Mouse (Mus musculus): ENCODE data around the gene Siva1. TPM values are rescaled to one million over a fixed set of nuclear protein-coding genes. Genes with fewer than 3 reads are reported as not detected.

Gene Siva1
- polyA plus RNA-seq, 1 experiment from 2014 or later: 89.5 TPM

- H3K4me2 ChIP-seq (ENCODE audit: low read depth, low read length): peak within 1 kb of the TSS; percentile 76
- peak within 1 kb of the TSS; percentile 61 for H3K27ac ChIP-seq (ENCODE audit: low read length)
- H3K4me1 ChIP-seq (ENCODE audit: control insufficient read depth, low read depth, low read length): peaks cover 11% of the 10 kb centered on the region
- ATAC-seq (ENCODE audit: low read depth): peak; percentile 73
- peak within 1 kb of the TSS; percentile 60 for H3K4me3 ChIP-seq (ENCODE audit: low read depth, low read length)
- H3K36me3 ChIP-seq (ENCODE audit: control insufficient read depth, insufficient read depth): no peaks in the 10 kb centered on the region
- peak within 1 kb of the TSS; percentile 68 for H3K9ac ChIP-seq (ENCODE audit: low read depth, low read length)
- under 1% methylated on average over 55 of the region's 56 CpGs for WGBS (ENCODE audit: insufficient replicate concordance)
- peaks cover 16% of the 10 kb centered on the region for H3K27me3 ChIP-seq (ENCODE audit: control insufficient read depth, insufficient read depth, low read depth, low read length)
- no peaks in the 10 kb centered on the region for H3K9me3 ChIP-seq (replicated peaks; ENCODE audit: control insufficient read depth, low read length)
Observed at GRCm38 (mm10) chr12:112619686-112620353, 24.7 kb upstream of the Siva1 start, which contains the start of gene Adssl1. Gene Adssl1 (plus strand): TSS chr12:112620045.

DNA sequence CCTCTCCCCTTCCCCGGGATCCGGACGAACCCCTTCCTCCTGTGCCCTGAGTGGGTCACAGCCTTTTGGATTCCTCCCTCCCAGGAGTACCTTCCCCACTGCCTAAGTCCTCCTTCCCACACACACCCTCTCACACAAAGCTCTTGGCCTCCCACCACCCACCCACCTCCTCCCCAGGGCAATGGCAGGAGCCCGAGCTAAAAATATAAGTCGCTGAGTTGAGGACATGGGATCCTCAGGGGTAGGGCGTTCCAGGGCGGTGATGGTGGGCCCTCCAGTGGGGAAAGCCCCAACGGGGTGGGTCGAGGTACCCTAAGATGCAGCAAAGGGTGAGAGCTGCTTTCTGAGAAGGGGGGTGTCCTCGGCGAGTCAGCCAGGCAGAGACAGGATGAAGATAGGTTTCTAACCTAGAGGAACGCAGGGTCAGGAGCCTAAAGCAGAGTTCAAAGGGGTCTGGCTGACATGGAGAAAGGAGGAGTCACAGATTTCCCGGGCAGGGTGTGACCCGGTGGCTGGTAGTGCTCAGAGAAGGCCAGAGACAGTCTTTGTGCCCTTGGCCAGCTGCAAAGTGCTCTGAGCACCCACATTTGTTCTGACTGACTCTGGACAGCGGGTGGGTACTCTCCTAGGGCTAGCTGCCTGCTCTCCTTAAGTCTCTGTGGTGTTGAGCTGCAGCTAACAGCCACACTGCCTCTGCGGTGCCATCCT is 24.0 kb upstream of the Siva1 start:
- Histone ChIP-seq H3K9me3 (replicated peaks; ENCODE audit: control insufficient read depth, low read length) (no peaks in the 10 kb centered on the region), H3K4me3 (ENCODE audit: low read depth, low read length) (peak overlapping the region; percentile 60), H3K27me3 (ENCODE audit: control insufficient read depth, insufficient read depth, low read depth, low read length) (peaks cover 16% of the 10 kb centered on the region), H3K27ac (ENCODE audit: low read length) (peak overlapping the region; percentile 61), H3K4me1 (ENCODE audit: control insufficient read depth, low read depth, low read length) (peaks cover 11% of the 10 kb centered on the region), H3K4me2 (ENCODE audit: low read depth, low read length) (peak overlapping the region; percentile 76), H3K36me3 (ENCODE audit: control insufficient read depth, insufficient read depth) (no peaks in the 10 kb centered on the region), H3K9ac (ENCODE audit: low read depth, low read length) (peak overlapping the region; percentile 68)
- no peak for ATAC-seq (ENCODE audit: low read depth)
- WGBS (ENCODE audit: insufficient replicate concordance): 12% methylated on average over 15 of the region's 16 CpGs

GRCm38 (mm10) chr12:112621900-112622299 is 22.6 kb upstream of the Siva1 start:
- ATAC-seq (ENCODE audit: low read depth): no peak
- Histone ChIP-seq H3K36me3 (ENCODE audit: control insufficient read depth, insufficient read depth) (no peaks in the 10 kb centered on the region), H3K4me2 (ENCODE audit: low read depth, low read length) (0 out of 2 replicates have a peak overlapping the region, but pooled peaks have one; percentile 3), H3K4me3 (ENCODE audit: low read depth, low read length) (no peak overlapping the region), H3K27ac (ENCODE audit: low read length) (no peak overlapping the region), H3K4me1 (ENCODE audit: control insufficient read depth, low read depth, low read length) (peaks cover 11% of the 10 kb centered on the region), H3K27me3 (ENCODE audit: control insufficient read depth, insufficient read depth, low read depth, low read length) (peaks cover 16% of the 10 kb centered on the region), H3K9ac (ENCODE audit: low read depth, low read length) (no peak overlapping the region), H3K9me3 (replicated peaks; ENCODE audit: control insufficient read depth, low read length) (no peaks in the 10 kb centered on the region)
- WGBS (ENCODE audit: insufficient replicate concordance): 46% methylated on average over 3 of the region's 3 CpGs

GRCm38 (mm10) chr12:112623742-112624141 is 20.7 kb upstream of the Siva1 start:
- H3K4me1 ChIP-seq (ENCODE audit: control insufficient read depth, low read depth, low read length): peaks cover 8% of the 10 kb centered on the region
- H3K4me2 ChIP-seq (ENCODE audit: low read depth, low read length): no peak overlapping the region
- no peak overlapping the region for H3K27ac ChIP-seq (ENCODE audit: low read length)
- H3K36me3 ChIP-seq (ENCODE audit: control insufficient read depth, insufficient read depth): no peaks in the 10 kb centered on the region
- no peak overlapping the region for H3K4me3 ChIP-seq (ENCODE audit: low read depth, low read length)
- ATAC-seq (ENCODE audit: low read depth): peak; percentile 20; the same call in 1 of the 2 replicates
- H3K9ac ChIP-seq (ENCODE audit: low read depth, low read length): no peak overlapping the region
- peaks cover 16% of the 10 kb centered on the region for H3K27me3 ChIP-seq (ENCODE audit: control insufficient read depth, insufficient read depth, low read depth, low read length)
- no peaks in the 10 kb centered on the region for H3K9me3 ChIP-seq (replicated peaks; ENCODE audit: control insufficient read depth, low read length)
- WGBS (ENCODE audit: insufficient replicate concordance): 19% methylated on average over 2 of the region's 2 CpGs

DNA sequence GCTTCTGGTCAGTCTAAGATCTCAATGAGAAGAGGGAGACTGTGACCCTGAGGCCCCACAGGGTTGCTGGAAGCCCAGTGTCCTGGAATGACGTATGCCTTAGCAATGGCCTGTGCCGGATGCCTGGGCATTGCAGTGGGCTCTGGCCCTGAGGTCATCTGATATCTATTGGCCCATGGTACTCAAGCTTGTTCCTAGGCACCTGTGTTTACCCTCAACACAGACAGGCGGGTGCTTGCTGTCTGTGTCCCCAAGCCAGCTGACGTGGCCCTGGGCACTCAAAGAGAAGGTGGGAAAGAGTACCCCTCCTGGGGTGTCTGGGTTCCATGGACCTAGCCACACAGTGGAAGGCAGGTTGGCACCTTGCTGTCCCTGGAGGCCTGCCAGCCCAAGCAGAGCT is 18.8 kb upstream of the Siva1 start:
- ATAC-seq (ENCODE audit: low read depth): no peak
- Histone ChIP-seq H3K4me2 (ENCODE audit: low read depth, low read length) (no peak overlapping the region), H3K4me1 (ENCODE audit: control insufficient read depth, low read depth, low read length) (peaks cover 15% of the 10 kb centered on the region), H3K27ac (ENCODE audit: low read length) (no peak overlapping the region), H3K27me3 (ENCODE audit: control insufficient read depth, insufficient read depth, low read depth, low read length) (peaks cover 6% of the 10 kb centered on the region), H3K9me3 (replicated peaks; ENCODE audit: control insufficient read depth, low read length) (no peaks in the 10 kb centered on the region), H3K9ac (ENCODE audit: low read depth, low read length) (no peak overlapping the region), H3K36me3 (ENCODE audit: control insufficient read depth, insufficient read depth) (no peaks in the 10 kb centered on the region), H3K4me3 (ENCODE audit: low read depth, low read length) (no peak overlapping the region)
- 69% methylated on average over 4 of the region's 4 CpGs for WGBS (ENCODE audit: insufficient replicate concordance)

DNA sequence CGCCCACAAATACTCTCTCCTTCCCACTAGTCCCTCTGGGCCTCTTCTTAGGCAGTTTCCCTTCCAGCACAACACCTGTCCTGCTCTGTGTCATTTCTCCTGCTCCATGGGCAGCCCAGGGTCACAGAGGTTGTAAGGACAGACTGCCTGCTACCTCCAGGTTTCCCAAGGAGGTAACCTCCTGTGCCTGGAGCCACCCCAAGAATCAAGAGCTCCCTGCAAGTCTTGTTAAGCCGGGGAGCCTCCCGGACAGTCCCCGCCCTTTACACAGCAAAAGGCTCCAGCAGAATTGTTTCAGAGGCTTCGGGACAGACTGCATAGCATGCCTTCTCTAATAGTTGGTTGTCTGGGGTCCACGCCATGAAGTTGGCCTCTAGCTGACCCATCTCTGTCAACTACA is 18.0 kb upstream of the Siva1 start:
- 57% methylated on average over 6 of the region's 6 CpGs for WGBS (ENCODE audit: insufficient replicate concordance)
- Histone ChIP-seq H3K4me2 (ENCODE audit: low read depth, low read length) (no peak overlapping the region), H3K4me3 (ENCODE audit: low read depth, low read length) (no peak overlapping the region), H3K4me1 (ENCODE audit: control insufficient read depth, low read depth, low read length) (peaks cover 18% of the 10 kb centered on the region), H3K27ac (ENCODE audit: low read length) (no peak overlapping the region), H3K9ac (ENCODE audit: low read depth, low read length) (no peak overlapping the region), H3K27me3 (ENCODE audit: control insufficient read depth, insufficient read depth, low read depth, low read length) (peaks cover 2% of the 10 kb centered on the region), H3K36me3 (ENCODE audit: control insufficient read depth, insufficient read depth) (no peaks in the 10 kb centered on the region), H3K9me3 (replicated peaks; ENCODE audit: control insufficient read depth, low read length) (no peaks in the 10 kb centered on the region)
- ATAC-seq (ENCODE audit: low read depth): no peak

- Histone ChIP-seq H3K27ac (ENCODE audit: low read length) (no peak overlapping the region), H3K9ac (ENCODE audit: low read depth, low read length) (no peak overlapping the region), H3K36me3 (ENCODE audit: control insufficient read depth, insufficient read depth) (no peaks in the 10 kb centered on the region), H3K4me2 (ENCODE audit: low read depth, low read length) (no peak overlapping the region), H3K4me1 (ENCODE audit: control insufficient read depth, low read depth, low read length) (peaks cover 27% of the 10 kb centered on the region), H3K27me3 (ENCODE audit: control insufficient read depth, insufficient read depth, low read depth, low read length) (no peaks in the 10 kb centered on the region), H3K9me3 (replicated peaks; ENCODE audit: control insufficient read depth, low read length) (no peaks in the 10 kb centered on the region), H3K4me3 (ENCODE audit: low read depth, low read length) (no peak overlapping the region)
- no peak for ATAC-seq (ENCODE audit: low read depth)
- WGBS (ENCODE audit: insufficient replicate concordance): 54% methylated on average over 7 of the region's 7 CpGs
Observed at GRCm38 (mm10) chr12:112627097-112627881, 17.2 kb upstream of the Siva1 start.

DNA sequence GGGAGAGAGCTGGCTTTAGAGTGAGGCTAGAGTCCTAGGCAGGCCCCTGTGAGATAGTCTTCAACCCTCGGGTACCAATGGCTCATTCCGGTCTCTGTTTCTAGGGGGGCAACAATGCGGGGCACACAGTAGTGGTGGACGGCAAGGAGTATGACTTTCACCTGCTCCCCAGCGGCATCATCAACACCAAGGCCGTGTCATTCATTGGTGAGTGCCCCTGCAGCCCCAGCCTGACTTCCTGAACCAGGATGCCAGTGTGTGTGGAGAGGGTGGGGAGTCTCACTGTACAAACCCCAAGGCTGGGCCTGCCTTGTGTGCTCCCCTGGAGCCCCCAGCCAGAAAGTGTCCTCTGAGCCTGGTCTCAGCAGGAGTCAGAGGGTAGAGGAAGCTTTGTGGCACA is 16.3 kb upstream of the Siva1 start:
- Histone ChIP-seq H3K4me1 (ENCODE audit: control insufficient read depth, low read depth, low read length) (peaks cover 35% of the 10 kb centered on the region), H3K4me2 (ENCODE audit: low read depth, low read length) (no peak overlapping the region), H3K36me3 (ENCODE audit: control insufficient read depth, insufficient read depth) (no peaks in the 10 kb centered on the region), H3K9me3 (replicated peaks; ENCODE audit: control insufficient read depth, low read length) (no peaks in the 10 kb centered on the region), H3K9ac (ENCODE audit: low read depth, low read length) (no peak overlapping the region), H3K27ac (ENCODE audit: low read length) (peak overlapping the region; percentile 53), H3K27me3 (ENCODE audit: control insufficient read depth, insufficient read depth, low read depth, low read length) (no peaks in the 10 kb centered on the region), H3K4me3 (ENCODE audit: low read depth, low read length) (no peak overlapping the region)
- WGBS (ENCODE audit: insufficient replicate concordance): 43% methylated on average over 6 of the region's 6 CpGs
- no peak for ATAC-seq (ENCODE audit: low read depth)

Measured in liver, embryonic 16.5 days (tissue).